In the genomic region with DNA sequence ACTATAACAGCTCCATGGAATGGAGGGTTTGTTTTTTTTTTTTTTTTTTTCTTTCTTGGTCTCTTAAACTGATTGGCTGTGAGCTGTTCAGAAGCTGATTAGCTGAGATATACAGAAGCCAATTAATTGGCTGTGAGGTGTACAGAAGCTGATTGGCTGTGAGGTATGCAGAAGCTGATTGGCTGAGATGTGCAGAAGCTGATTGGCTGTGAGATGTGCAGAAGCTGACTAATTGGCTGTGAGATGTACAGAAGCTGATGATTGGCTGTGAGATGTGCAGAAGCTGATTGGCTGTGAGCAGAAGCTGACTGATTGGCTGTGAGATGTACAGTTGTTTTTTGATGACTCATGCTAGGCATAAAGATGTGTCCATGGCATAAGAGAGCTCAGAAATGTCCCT, we compare ENCODE assay signal across 27 mouse cellular contexts.
A peak's percentile ranks its signal among the peaks of the same experiment; 100 is the strongest.
DNase-seq lines count a peak whose midpoint lies in the region; ATAC-seq and TF ChIP-seq lines count a peak whose summit lies in the region.
"Had no signal": no experiment of that assay in that cellular context is flagged by ENCODE, and none has a peak within 500 bp of the region (broad histone marks: within the 10 kb centered on the region; RNA-seq: fewer than 3 reads in every experiment).

No protein-coding gene starts in this region.

- H3K4me2 ChIP-seq in forebrain, postnatal 0 days (ENCODE audit: low read depth), result no peak overlapping the region
- no peak overlapping the region for H3K4me2 ChIP-seq in forebrain, embryonic 16.5 days (ENCODE audit: low read length)
- H3K4me2 ChIP-seq in stomach, embryonic 15.5 days, result no peak overlapping the region
- H3K4me2 ChIP-seq in stomach, postnatal 0 days (replicated peaks; ENCODE audit: low read depth), result no peak overlapping the region
- H3K4me2 ChIP-seq: heart, embryonic 12.5 days; hindbrain, embryonic 14.5 days; liver, embryonic 12.5 days; midbrain, embryonic 12.5 days; neural tube, embryonic 13.5 days had no signal

- no peak for DNase-seq in forebrain, postnatal 0 days
- no peak for DNase-seq in stomach, postnatal 0 days (ENCODE audit: low spot score)
- peak; percentile 51 for DNase-seq in R1 (ENCODE audit: low read depth, low spot score)
- no peak for DNase-seq in heart, adult 9 months (ENCODE audit: low spot score in 2 of 2)
- DNase-seq in ovary, postnatal 14 days (ENCODE audit: low spot score), result no peak
- DNase-seq: B cell, adult 2 months; embryo, embryonic 11 days; gastrocnemius, postnatal 36 days; heart, adult 18-20 months; kidney, postnatal 14 days; liver, postnatal 0 days; right cerebral cortex, postnatal 25 days; thymus, adult 18-20 months; thymus, postnatal 25 days had no signal

- H3K27ac ChIP-seq in forebrain, postnatal 0 days (ENCODE audit: low read depth, low read length), result no peak overlapping the region
- no peak overlapping the region for H3K27ac ChIP-seq in forebrain, embryonic 16.5 days (ENCODE audit: low read length)
- H3K27ac ChIP-seq in stomach, embryonic 15.5 days, result peak overlapping the region; percentile 54; the same call in 1 of the 2 replicates
- H3K27ac ChIP-seq in stomach, postnatal 0 days (replicated peaks), result no peak overlapping the region
- H3K27ac ChIP-seq: gastrocnemius, adult 2 months; hindbrain, embryonic 14.5 days; liver, embryonic 12.5 days; midbrain, embryonic 12.5 days; neural tube, embryonic 13.5 days had no signal

- H3K4me1 ChIP-seq in forebrain, postnatal 0 days (ENCODE audit: insufficient read depth), result no peaks in the 10 kb centered on the region
- no peaks in the 10 kb centered on the region for H3K4me1 ChIP-seq in forebrain, embryonic 16.5 days (replicated peaks; ENCODE audit: control insufficient read depth, insufficient read depth, low read length)
- H3K4me1 ChIP-seq in stomach, embryonic 15.5 days, result no peaks in the 10 kb centered on the region; the same call in 1 of the 2 replicates
- H3K4me1 ChIP-seq in stomach, postnatal 0 days (replicated peaks; ENCODE audit: control insufficient read depth, insufficient read depth), result no peaks in the 10 kb centered on the region; the same call in 1 of the 2 replicates
- H3K4me1 ChIP-seq: liver, embryonic 12.5 days; megakaryocyte, embryonic 14.5 days had no signal

- no peaks in the 10 kb centered on the region for H3K36me3 ChIP-seq in forebrain, postnatal 0 days (ENCODE audit: insufficient read depth)
- no peaks in the 10 kb centered on the region for H3K36me3 ChIP-seq in forebrain, embryonic 16.5 days (ENCODE audit: control insufficient read depth, insufficient read depth)
- no peaks in the 10 kb centered on the region for H3K36me3 ChIP-seq in stomach, embryonic 15.5 days
- H3K36me3 ChIP-seq in stomach, postnatal 0 days (ENCODE audit: control insufficient read depth, insufficient read depth, low read length), result no peaks in the 10 kb centered on the region
- H3K36me3 ChIP-seq: heart, embryonic 12.5 days; liver, embryonic 12.5 days; midbrain, embryonic 12.5 days; neural tube, embryonic 13.5 days had no signal

- H3K4me3 ChIP-seq in forebrain, postnatal 0 days (ENCODE audit: low read depth, low read length), result no peak overlapping the region
- H3K4me3 ChIP-seq in forebrain, embryonic 16.5 days (replicated peaks; ENCODE audit: low read length), result no peak overlapping the region
- H3K4me3 ChIP-seq in stomach, embryonic 15.5 days (replicated peaks), result no peak overlapping the region
- no peak overlapping the region for H3K4me3 ChIP-seq in stomach, postnatal 0 days (ENCODE audit: low read depth, low read length)
- H3K4me3 ChIP-seq: gastrocnemius, adult 2 months; heart, embryonic 12.5 days; liver, embryonic 12.5 days; megakaryocyte, embryonic 14.5 days; midbrain, embryonic 12.5 days; myocyte; neural tube, embryonic 13.5 days had no signal

- no peak for TF ChIP-seq CTCF in forebrain, postnatal 0 days (IDR thresholded peaks at IDR 0.05; ENCODE audit: low read depth)
- no peak for TF ChIP-seq CTCF in stomach, postnatal 0 days (IDR thresholded peaks at IDR 0.05; ENCODE audit: low read depth)

- H3K9me3 ChIP-seq in forebrain, postnatal 0 days (ENCODE audit: low read length), result no peaks in the 10 kb centered on the region
- H3K9me3 ChIP-seq in forebrain, embryonic 16.5 days (ENCODE audit: control insufficient read depth, low read length), result no peaks in the 10 kb centered on the region
- no peaks in the 10 kb centered on the region for H3K9me3 ChIP-seq in stomach, embryonic 15.5 days
- H3K9me3 ChIP-seq in stomach, postnatal 0 days (ENCODE audit: control insufficient read depth, low read length), result no peaks in the 10 kb centered on the region
- H3K9me3 ChIP-seq: heart, embryonic 12.5 days; liver, embryonic 12.5 days; megakaryocyte, embryonic 14.5 days; midbrain, embryonic 12.5 days; neural tube, embryonic 13.5 days had no signal

- TF ChIP-seq EP300 in stomach, postnatal 0 days (optimal IDR thresholded peaks at IDR 0.05), result no peak

- peak; percentile 8; the same call in 1 of the 2 replicates for ATAC-seq in forebrain, postnatal 0 days
- ATAC-seq in forebrain, embryonic 16.5 days, result no peak
- ATAC-seq in stomach, embryonic 15.5 days (ENCODE audit: insufficient read depth, low FRiP score, low read depth), result no peak
- no peak for ATAC-seq in stomach, postnatal 0 days (ENCODE audit: low FRiP score, low TSS enrichment)
- ATAC-seq in megakaryocyte progenitor cell, adult 5-6 weeks (replicated peaks; ENCODE audit: poor library complexity), result peak; percentile 26; the same call in 1 of the 2 replicates
- ATAC-seq: activated CD4-positive, CD25-positive, alpha-beta regulatory T cell, adult 4 months; forebrain, embryonic 14.5 days; liver, embryonic 12.5 days; liver, postnatal 0 days had no signal

- H3K27me3 ChIP-seq in forebrain, postnatal 0 days (ENCODE audit: insufficient read depth, low read length), result no peaks in the 10 kb centered on the region
- no peaks in the 10 kb centered on the region for H3K27me3 ChIP-seq in forebrain, embryonic 16.5 days (replicated peaks; ENCODE audit: control insufficient read depth, insufficient read depth, low read length)
- H3K27me3 ChIP-seq in stomach, embryonic 15.5 days (replicated peaks), result no peaks in the 10 kb centered on the region
- no peaks in the 10 kb centered on the region for H3K27me3 ChIP-seq in stomach, postnatal 0 days (ENCODE audit: control insufficient read depth, insufficient read depth, low read length)
- H3K27me3 ChIP-seq: liver, embryonic 12.5 days; midbrain, embryonic 12.5 days; neural tube, embryonic 13.5 days had no signal

- H3K9ac ChIP-seq in forebrain, postnatal 0 days, result no peak overlapping the region
- H3K9ac ChIP-seq in forebrain, embryonic 16.5 days (replicated peaks; ENCODE audit: low read depth, low read length), result no peak overlapping the region
- no peak overlapping the region for H3K9ac ChIP-seq in stomach, embryonic 15.5 days
- H3K9ac ChIP-seq in stomach, postnatal 0 days (ENCODE audit: low read length), result no peak overlapping the region
- H3K9ac ChIP-seq: heart, embryonic 12.5 days; hindbrain, embryonic 14.5 days; liver, embryonic 12.5 days; liver, postnatal 0 days; midbrain, embryonic 12.5 days; neural tube, embryonic 13.5 days had no signal

Comparison
In these comparisons a context has a peak if more than half of its experiments do, and no peak if none do; other contexts are left out.
1. ATAC-seq: peak in forebrain, postnatal 0 days (single experiment) and megakaryocyte progenitor cell, adult 5-6 weeks (single experiment); none in forebrain, embryonic 16.5 days (single experiment), stomach, embryonic 15.5 days (single experiment) and stomach, postnatal 0 days (single experiment).